Mouse (Mus musculus): ENCODE results near the gene Wnt5b. TPM values are rescaled to one million over a fixed set of nuclear protein-coding genes. Genes with fewer than 3 reads are reported as not detected.
A peak's percentile ranks its signal among the peaks of the same experiment; 100 is the strongest.

The Wnt5b gene
- total RNA-seq, 2 experiments from 2014 or later = 1.4 to 2.7 TPM

DNA sequence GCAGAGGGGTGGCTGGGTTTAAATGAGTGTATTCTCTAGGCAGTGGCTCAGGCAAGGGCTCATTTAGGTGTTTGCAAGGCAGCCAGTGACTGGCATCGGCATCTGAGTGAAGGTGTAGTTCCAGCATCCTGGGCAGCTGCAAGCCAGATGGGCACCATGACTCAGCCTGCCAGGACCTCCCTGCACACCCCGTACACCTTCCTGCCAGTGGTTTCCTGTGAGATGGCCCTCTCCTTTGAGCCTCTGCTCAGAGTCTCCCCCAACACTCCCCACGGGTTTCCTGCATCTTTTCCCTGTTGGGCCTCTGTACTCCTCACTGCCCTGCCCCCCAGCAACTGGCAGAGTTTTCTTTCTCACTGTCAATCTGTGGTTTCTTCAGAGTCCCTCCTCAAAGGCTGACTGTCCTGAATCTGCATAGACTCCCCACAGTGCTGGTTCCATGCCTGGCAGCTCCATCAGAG is 22.2 kb downstream of the Wnt5b start:
- DNase-seq = no peak

DNA sequence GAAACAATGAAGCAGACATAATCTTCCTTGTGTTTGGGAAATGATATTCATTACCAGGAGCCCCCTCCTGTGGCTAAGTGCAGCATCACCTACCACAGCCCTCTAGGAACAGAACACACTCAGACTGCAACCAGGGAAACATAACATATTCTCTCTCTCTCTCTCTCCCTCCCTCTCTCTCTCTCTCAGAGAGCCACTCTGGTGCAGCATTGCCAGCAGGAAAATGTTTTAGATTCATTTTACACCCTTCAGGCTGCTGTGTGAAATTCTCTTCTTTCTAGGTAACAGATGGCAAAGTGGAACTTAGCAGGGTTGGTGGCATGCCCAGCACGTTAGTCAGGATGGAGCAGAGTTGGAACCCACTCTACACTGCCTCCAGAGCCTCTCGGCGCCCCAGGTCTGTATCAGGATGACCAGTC is 22.7 kb downstream of the Wnt5b start:
- DNase-seq = no peak

DNA sequence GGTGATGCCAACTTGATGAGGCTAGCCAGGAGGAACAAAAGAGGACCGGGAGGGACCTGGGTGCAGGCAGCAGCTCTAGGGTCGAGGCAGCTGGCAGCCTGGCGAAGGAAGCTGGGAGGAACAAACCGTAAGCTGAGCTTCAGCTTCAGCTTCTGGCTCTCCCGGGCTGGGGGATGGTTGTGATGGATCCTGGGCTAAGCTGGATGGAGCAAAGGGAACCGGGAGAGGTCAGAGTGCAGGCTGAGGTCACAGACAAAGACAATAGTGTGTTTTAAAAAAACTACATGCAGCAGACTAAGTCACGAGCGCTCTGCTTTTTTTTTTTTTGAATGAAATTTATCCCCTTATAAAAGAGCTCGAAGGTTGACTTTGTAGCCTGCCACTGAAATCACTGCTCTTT is 23.4 kb downstream of the Wnt5b start:
- DNase-seq = peak in 1 of 2 experiments; percentile 14

DNA sequence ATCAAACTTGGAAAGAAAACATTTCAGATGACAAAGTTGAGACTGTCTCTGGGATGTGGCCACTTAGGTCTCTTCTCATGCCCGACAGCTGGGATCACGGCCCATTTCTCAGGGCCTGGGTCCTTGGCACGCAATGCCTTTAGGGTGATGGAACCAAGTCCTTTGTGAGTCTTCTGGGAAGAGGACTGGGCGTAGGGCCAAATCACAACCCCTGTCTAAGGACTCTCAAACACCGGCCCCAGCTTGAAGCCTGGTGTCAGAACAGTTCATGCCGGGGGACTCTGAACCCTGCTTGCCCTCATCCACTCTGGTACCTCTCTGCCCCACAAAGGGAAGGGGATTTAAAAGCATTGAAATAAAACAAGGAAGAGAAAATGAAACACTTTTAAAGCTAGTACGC is 30.1 kb downstream of the Wnt5b start:
- DNase-seq = no peak

DNA sequence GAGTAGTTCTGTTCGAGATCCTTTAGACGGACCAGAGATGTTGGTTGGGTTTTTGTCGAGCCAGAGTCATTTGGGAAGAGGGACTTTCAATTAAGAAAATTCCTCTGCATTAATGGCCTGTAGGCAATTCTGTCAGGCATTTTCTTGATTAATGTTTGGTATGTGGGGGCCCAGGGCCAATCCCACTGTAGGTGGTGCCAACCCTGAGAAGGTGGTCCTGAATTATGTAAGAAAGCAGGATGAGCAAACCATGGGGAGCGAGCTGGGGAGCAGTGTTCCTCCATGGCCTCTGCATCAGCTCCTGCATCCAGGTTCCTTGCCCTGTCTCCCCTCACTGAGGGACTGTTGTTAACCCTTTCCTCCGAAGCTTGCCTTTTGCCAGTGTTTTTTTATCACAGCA is 30.7 kb downstream of the Wnt5b start:
- DNase-seq = no peak

DNA sequence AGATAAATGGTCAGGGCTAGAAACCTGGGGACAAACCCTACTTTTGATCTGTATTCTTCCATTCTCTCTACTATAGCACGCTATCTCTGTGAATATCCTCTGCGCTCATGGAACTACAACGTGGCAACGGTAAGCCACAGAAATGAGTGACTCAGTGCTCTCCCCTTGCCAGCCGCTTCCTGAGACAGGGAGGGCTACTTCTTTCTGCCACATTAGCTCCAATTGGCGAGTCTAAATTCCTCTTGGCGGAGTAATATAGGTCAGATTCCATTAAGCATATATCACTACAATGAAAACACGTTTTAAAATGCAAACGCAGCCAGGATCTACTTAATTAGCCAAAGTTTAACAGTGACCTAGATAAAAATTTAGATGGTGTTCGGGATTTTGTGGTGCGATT is 31.4 kb downstream of the Wnt5b start:
- no peak for DNase-seq

DNA sequence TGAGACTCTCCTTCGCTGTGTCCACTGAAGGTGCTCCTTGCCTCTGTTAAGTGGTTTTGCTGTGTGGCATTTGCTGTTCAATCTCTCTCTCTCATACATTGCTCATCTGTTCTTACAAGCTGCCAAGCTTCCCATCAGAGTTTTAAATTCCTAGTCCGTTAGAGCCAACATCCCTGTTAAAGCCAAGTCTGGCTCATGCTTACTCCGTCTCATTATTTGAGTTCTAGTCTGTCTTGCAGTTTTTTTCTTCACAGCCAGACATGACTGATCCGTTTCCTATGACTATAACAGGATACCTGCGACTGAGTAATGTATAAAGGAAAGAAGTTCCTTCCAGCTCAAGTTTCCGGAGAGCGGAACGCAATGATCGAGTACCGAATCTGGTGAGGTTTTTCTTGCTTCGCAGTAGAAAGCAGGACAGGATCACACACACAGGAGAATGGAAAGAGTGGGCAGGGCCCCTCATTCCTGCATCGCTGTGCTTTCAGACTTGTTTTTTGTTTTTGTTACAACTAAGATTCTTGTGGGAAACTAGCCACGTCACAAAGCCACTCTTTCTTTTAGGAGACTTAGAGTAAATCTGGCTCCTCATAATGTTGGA is 34.6 kb downstream of the Wnt5b start:
- no peak for DNase-seq

DNA sequence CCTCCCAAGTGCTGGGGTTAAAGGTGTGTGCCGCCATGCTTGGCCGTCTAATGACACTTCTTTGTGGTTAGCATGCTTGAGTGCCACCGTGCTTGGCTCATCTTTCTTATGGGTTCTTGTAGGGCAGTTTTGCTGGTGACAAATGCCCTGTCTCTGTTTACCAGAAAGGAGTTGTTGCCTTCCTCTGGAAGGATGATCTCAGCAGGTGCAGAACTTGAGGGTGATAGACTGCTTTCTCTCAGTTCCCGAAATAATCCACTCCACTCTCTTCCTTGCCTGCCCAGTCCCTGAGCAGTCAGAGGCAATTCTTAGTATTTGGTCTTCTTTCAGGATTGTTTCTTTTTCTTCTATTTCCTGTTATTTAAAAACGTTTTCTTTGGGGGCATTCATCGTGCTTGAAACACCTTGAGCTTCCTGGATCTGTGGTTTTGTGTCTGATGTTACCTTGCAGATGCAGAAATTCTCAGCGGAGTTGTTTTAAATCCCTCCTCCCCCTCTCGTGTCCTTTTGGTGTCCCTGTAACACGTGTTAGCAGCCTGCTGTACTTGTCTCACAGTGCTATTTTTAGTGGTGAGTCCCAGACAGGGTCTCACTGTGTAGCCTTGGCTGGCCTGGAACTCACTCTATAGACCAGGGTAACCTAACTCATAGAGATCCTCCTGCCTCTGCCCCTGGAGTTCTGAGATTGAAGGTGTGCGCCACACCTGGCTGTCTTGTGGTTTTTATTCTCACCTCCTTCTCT is 35.3 kb downstream of the Wnt5b start:
- DNase-seq = no peak

DNA sequence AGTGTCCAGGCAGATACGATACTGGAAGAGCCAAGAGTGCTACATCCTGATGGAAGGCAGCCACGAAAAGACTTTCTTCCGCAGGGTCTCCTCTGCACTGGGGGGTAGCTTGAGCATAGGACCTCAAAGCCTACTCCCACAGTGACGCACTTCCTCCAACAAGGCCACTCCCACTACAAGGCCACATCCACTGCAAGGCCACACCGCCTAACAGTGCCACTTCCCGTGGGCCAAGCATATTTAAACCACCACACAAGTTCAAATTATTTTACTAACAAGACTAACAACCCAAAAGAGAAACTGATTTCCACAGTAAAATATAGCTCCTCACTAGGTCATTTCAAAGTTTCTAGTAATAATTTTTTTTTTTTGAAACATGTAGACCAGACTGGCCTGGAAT is 35.9 kb downstream of the Wnt5b start:
- DNase-seq = no peak

DNA sequence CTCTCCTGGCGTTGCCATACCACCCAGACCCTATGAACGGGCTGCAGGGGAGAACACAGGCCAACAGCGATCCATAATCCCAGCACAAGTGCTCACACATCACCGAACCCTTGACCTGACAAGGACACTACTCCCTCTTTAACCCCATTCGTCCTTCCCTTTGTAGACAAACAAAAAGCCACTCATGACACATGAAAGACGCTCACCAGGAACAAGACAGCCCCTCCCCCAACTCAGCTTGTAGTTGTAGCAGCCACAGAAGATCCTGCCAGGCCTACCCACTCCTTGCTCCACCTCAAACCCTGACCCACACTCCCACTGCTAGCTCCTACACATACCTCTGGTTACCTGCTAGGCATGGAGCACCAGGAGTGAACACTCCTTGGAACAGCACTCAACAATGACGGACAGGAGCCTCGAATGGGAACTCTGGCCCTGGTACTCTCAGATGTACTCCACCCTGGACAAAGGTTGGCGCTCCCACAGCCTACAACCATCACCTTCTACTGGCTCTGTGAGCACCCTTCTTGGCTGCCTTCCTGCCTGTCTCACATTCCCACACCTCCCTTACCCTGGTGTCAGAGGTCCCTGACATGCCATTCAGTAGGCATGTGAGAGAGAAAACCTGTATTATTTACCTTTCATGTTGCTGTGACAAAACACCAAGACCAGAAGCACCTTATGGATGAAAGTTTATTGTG is 38.5 kb downstream of the Wnt5b start:
- no peak for DNase-seq

DNA sequence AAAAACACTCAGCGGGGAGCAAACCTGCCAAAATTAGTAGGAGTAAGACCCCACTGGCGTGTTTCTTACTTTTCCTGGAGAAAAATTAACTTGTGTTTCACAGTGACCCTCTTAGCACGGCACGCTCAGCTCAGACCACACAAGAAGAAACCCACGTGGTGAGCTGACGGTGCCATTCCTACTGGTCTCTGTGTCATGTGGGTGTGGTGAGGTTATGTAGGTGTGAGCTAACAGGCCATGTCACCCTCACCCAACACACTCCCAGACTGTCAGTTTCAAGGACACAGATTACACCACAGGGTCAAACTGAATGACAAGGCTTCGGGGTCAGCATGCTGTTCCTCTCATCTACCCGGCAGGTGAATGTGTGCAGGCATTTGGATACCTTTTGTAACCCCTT is 39.4 kb downstream of the Wnt5b start:
- DNase-seq = no peak

DNA sequence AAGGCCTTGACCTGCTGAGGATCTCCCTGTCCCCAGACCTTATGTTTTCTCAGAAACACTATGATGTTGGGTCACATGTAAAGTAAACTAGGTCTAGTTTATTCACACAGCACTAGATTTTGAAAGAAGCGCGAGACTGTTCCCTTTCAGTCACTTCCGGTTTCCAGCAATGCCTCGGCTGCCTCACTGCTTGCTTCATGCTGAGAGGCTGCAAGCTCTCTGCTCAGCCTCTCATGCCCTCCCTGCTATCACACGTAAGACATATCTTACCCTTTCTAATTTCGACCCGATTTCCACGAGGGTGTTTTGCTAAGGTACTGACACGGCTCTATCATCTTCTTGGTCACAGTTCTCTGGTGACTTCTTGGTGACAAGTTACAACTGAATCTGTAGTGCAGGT is 42.1 kb downstream of the Wnt5b start:
- DNase-seq = peak in 1 of 2 experiments; percentile 33

DNA sequence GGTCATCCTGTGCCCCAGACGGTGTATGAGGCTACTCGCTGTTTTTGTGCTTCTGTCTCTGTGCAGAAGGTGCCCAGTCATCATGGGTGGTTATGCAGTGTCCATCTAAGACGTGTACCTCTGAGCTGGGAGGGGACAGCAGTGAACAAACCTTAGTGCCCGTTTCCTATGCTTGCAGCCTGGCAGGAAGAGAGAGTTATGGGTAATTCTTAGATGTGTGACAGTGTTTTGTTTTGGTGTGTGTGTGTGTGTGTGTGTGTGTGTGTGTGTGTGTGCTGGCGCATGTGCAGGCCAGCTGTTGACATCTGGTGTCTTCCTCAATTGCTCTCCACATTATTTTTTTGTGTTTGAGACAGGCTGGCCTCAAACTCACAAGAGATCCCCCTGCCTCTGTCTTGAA is 44.1 kb downstream of the Wnt5b start:
- no peak for DNase-seq

DNA sequence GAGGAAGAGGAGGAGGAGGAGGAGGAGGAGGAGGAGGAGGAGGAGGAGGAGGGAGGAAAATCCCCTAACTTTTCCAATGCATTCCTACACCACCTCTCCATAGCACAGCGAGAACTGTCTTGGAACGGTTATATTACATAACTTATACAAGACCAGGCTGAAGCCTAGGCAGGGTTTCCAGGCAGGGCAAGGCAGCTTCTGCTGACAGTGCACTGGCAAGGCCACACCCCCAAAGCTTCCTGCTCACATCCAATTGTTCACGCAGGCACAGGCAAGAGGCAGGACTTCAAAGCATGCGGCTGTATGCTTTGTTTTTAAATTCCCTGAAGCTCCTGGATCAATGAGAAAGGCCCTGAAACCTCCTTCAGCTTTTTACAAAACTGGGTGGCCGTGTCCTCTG is 44.9 kb downstream of the Wnt5b start:
- DNase-seq = peak; percentile 68 to 80

DNA sequence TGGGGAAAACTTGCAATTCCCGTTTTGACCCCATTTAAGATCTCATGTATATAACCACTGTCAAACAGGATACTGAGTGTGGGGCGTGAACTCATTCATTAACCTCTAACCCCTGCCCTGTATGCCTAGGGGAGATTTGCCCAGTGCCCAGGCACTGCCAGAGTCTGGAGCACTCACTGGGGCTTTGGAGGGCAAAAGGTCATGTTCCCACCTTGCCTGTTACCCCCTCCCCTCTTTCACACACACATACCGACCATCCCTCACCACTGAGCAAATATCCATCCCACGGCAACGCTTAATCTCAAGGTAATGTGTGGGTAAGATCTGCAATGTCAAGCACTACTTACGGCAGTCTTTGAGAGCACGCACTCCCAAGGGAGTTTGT is 51.5 kb downstream of the Wnt5b start:
- no peak for DNase-seq

DNA sequence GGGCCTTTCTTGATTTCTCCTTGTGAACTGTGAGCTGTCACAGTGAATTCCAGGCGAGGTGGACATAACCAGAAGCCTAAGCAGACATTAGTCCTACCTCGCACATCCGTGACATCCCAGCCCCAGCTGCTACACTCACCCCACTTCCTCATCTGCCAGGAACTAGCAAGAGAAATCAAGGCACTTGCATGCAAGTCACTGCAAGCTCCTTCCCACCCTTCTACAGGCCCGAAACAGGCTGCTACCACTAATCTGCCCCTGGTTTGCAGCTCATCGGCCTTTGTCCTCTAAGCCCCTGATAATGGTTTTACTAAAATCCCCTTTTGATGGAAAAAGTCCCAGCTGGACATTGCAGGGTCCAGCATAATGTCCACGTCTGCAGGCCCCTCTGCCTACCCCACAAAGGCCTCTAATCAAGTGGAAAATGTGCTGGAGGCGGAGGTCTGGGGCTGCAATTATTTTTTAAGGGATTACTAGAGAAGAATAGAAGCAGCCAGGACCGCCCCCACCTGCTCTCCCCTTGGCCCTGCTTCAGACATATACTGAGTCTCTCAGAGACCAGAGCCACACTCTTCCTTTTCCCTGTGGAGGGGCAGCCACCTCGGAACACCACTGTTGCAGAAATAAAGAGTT is 52.0 kb downstream of the Wnt5b start:
- DNase-seq = no peak

DNA sequence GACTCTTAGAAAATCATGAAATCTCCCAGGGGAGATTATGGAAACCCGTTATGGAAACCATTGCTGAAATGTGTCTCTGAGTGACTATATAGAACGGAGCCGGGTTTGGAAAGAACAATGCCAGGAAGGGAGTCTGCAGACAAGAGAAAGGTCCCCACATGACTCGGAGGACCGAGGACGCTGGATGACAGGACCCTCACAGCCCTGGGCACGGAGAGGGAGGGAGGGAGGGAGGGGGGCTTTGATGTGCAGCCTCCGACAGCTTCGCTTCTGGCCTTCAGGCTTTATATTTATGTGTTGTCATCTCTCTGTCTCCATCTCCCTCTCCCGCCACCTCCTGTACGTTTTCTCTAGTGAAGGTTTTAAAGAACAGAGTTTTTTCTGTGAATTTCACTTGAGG is 53.1 kb downstream of the Wnt5b start:
- no peak for DNase-seq

DNA sequence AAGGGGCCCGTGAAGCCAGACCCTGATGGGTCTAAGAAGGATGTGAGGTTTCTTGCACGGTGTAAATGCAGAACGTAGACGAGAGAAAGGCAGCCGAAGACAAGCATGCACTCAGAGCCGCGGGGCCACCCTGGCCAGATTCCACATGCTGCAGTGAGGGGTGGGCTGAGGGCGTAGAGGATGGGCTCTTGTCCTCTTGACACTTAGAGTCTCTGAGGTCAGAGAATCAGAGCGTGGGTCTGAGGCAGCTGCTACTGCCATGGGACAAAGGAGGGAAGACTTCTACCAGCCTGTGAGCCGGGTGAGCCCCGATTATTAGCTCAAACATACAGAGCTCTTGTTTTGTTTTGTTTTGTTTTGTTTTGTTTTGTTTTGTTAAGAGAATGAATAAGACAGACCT is 53.6 kb downstream of the Wnt5b start:
- no peak for DNase-seq

DNA sequence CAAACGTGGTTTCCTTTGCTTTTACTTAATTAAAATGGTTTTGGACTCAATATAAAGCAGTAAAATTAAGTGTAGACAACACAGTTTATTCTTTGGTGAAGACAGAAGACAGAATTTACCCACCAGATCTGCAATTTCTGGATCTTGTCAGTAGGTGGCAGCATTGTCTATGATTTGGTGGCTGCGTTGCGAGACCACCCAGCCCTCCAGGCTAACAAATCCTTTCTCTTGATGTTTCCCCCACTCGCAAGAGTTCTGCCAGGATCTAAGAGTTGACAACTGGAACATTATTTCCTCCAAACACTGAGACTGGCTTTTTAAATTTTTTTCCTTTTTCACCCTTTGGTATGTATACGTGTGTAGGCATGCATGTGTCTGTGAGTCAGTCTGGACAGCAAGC is 54.4 kb downstream of the Wnt5b start:
- DNase-seq = peak in 1 of 2 experiments; percentile 40

DNA sequence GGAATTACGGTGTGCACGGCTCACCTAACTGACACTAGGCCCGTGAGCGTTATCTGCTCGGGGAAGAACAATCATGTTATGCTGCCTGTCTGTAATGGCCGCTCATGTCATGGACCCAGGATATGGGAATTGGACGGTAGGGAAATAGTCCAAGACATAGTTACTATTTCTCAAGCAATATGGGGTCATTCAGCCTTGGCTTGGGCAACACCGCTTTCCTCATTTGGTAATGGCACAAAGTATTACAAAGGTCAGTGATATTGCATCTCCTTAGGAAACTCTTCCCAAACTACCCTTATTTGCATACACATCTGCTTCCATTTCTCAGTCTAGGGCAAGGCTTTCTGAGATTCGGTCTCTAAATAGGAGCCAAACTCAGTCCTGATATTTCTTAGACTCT is 56.5 kb downstream of the Wnt5b start:
- peak in 1 of 2 experiments; percentile 34 for DNase-seq

DNA sequence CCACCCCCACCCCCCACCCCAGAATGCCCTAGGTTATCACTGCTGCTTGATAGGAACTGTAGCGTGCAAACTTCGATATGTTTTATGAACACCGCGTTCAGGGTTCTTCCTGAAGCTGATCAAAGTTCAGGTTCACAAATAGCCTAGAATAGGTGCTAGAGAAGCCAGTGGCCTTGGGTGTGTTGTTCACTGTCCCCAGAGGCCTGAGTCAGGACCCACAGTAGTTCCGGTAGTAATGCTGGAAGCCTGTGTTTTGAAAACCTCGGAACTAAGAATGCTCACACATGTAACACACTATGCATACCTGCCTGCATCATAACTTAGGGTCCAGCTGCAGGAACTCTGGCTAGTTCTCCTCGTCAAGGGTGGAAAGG is 57.1 kb downstream of the Wnt5b start:
- DNase-seq = peak in 1 of 2 experiments; percentile 39

DNA sequence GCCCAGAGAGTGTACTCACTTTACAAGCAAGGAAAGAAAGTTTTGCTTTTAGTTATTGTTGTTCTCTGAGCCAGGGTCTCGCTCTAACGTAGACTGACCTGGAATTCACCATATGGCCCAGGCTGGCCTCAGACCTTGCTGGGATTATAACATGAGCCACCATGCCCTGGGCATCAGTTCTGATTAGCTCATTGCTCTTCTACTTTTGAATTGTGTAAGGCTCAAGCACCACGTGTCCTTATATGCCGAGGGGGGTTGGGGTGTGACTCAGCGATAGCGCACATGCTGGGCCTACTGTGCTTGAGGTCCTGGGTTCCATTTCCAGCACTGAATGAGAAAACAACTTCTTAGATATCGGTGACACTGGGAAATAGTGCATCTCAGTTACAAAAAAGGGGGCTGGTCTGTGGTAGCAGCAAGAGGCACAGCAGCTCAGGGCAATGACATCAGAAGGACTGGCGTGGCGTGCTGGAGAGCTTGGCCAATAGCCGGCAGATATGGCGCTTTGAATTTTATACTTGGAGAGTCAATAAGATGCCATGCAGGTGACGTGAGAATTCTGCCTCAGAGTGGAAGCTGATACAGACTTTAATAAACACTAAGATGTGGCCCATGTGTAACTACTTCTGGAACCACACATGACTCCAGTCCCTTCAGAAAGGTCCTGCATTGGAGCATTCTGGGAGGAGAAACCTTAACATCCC is 57.6 kb downstream of the Wnt5b start:
- peak; percentile 53 to 61 for DNase-seq

Measured in adrenal gland, postnatal 36 days (tissue).